In the genomic region with DNA sequence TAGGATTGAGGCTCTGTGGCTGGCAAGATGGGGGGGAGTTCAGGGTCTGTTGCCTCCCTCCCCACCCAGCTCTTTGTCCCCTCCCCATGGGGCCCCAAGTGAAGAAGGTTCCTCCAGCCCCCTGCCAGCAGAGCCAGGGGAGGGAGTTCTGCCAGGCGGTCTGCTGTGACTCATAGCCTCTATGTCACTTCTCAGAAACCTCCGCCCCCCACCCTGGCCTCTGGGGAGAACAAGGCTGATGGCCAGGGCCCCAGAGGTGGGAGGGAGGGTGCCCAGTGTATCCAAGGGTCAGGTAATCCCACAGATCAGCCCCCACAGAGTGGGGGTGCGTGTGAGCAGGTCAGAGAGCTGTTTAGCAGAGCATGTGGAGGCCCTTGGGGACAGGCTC, we compare ENCODE assay signal across 8 mouse cellular contexts. TPM values are rescaled to one million over a fixed set of nuclear protein-coding genes. Genes with fewer than 3 reads are reported as not detected.
DNase-seq lines count a peak whose midpoint lies in the region; ATAC-seq and TF ChIP-seq lines count a peak whose summit lies in the region.

No protein-coding gene starts in this region.

- peak overlapping the region; percentile 90 for H3K4me3 ChIP-seq in heart, embryonic 12.5 days
- H3K4me3 ChIP-seq in kidney, postnatal 0 days (replicated peaks; ENCODE audit: low read depth, low read length): peak overlapping the region; percentile 99
- peak overlapping the region; percentile 100 for H3K4me3 ChIP-seq in midbrain, embryonic 12.5 days

- H3K27ac ChIP-seq in heart, embryonic 12.5 days (ENCODE audit: poor library complexity, severe bottlenecking): peak overlapping the region; percentile 98
- H3K27ac ChIP-seq in kidney, postnatal 0 days: peak overlapping the region; percentile 100
- peak overlapping the region; percentile 100 for H3K27ac ChIP-seq in midbrain, embryonic 12.5 days (replicated peaks)

- H3K36me3 ChIP-seq in heart, embryonic 12.5 days: peaks cover 79% of the 10 kb centered on the region
- peaks cover 46% of the 10 kb centered on the region for H3K36me3 ChIP-seq in kidney, postnatal 0 days (ENCODE audit: insufficient read depth, low read length)
- peaks cover 67% of the 10 kb centered on the region for H3K36me3 ChIP-seq in midbrain, embryonic 12.5 days

- no peaks in the 10 kb centered on the region for H3K9me3 ChIP-seq in heart, embryonic 12.5 days (replicated peaks)
- no peaks in the 10 kb centered on the region for H3K9me3 ChIP-seq in kidney, postnatal 0 days (replicated peaks; ENCODE audit: low read length)
- H3K9me3 ChIP-seq in midbrain, embryonic 12.5 days: no peaks in the 10 kb centered on the region

- DNase-seq in ovary, postnatal 36 days (ENCODE audit: low spot score): peak; percentile 56
- DNase-seq in ovary, postnatal 14 days (ENCODE audit: low spot score): no peak
- peak; percentile 83 for DNase-seq in adrenal gland, adult 8-10 months
- peak; percentile 67 for DNase-seq in kidney, postnatal 0 days (ENCODE audit: low spot score)
- no peak for DNase-seq in right cerebral cortex, postnatal 10 days (ENCODE audit: low spot score in 2 of 2)
- no peak for DNase-seq in frontal cortex, adult 2 months (ENCODE audit: extremely low spot score in 1 of 2, low spot score in 1 of 2)

- H3K9ac ChIP-seq in heart, embryonic 12.5 days: peak overlapping the region; percentile 100
- peak overlapping the region; percentile 98 for H3K9ac ChIP-seq in kidney, postnatal 0 days (ENCODE audit: low read depth, low read length)
- peak overlapping the region; percentile 100 for H3K9ac ChIP-seq in midbrain, embryonic 12.5 days (replicated peaks)

- H3K4me1 ChIP-seq in heart, embryonic 12.5 days (replicated peaks): peaks cover 64% of the 10 kb centered on the region
- peaks cover 56% of the 10 kb centered on the region for H3K4me1 ChIP-seq in kidney, postnatal 0 days (replicated peaks; ENCODE audit: insufficient read depth, low read length)
- H3K4me1 ChIP-seq in midbrain, embryonic 12.5 days: peaks cover 59% of the 10 kb centered on the region

- no peak for TF ChIP-seq CTCF in kidney, postnatal 0 days (IDR thresholded peaks at IDR 0.05; ENCODE audit: low read depth)

- H3K4me2 ChIP-seq in heart, embryonic 12.5 days: peak overlapping the region; percentile 87
- peak overlapping the region; percentile 69 for H3K4me2 ChIP-seq in kidney, postnatal 0 days (ENCODE audit: low read length)
- peak overlapping the region; percentile 96 for H3K4me2 ChIP-seq in midbrain, embryonic 12.5 days (replicated peaks)

- ATAC-seq in heart, embryonic 12.5 days (ENCODE audit: insufficient number of reproducible peaks, low FRiP score): no peak
- 0 out of 2 replicates have a peak, but pooled peaks have one; percentile 0 for ATAC-seq in kidney, postnatal 0 days (replicated peaks; ENCODE audit: low FRiP score, low read depth)
- ATAC-seq in midbrain, embryonic 12.5 days (ENCODE audit: low FRiP score, low read depth): no peak

- 27% methylated on average over 3 of the region's 3 CpGs for WGBS in heart, embryonic 12.5 days
- 11% methylated on average over 3 of the region's 3 CpGs for WGBS in kidney, postnatal 0 days
- WGBS in midbrain, embryonic 12.5 days: 34% methylated on average over 3 of the region's 3 CpGs

- no peaks in the 10 kb centered on the region for H3K27me3 ChIP-seq in heart, embryonic 12.5 days (replicated peaks)
- no peaks in the 10 kb centered on the region for H3K27me3 ChIP-seq in kidney, postnatal 0 days (ENCODE audit: insufficient read depth, low read length)
- H3K27me3 ChIP-seq in midbrain, embryonic 12.5 days: no peaks in the 10 kb centered on the region

RNA-seq across cellular contexts. Expression of a gene that starts 4.8 kb away (rescaled TPM):
- total RNA-seq in adrenal gland, adult 8-10 months (2022): 100 to 1,000 TPM in 1 of 4 experiments, 10 to 100 TPM in 3; 56.4 to 145 (median 90.1) TPM
- polyA plus RNA-seq in heart, embryonic 12.5 days (2016; fragmentation: Nextera tagmentation; extraction: Ambion mirVana): 25.9 and 28.9 TPM in 2 replicates
- polyA plus RNA-seq in kidney, postnatal 0 days (2015; fragmentation: Nextera tagmentation; extraction: Ambion mirVana): 13.7 and 18.6 TPM in 2 replicates
- polyA plus RNA-seq in midbrain, embryonic 12.5 days (2016; fragmentation: Nextera tagmentation; extraction: Ambion mirVana): 41.7 and 46.4 TPM in 2 replicates
- polyA plus RNA-seq in frontal cortex, adult 2 months (2012; rRNA removed): 36.5 and 43.7 TPM in 2 replicates

RNA-seq across cellular contexts. Expression of a gene that starts 12.2 kb away (rescaled TPM):
- total RNA-seq in adrenal gland, adult 8-10 months (2022): 10 to 100 TPM; 58.4 to 92.4 (median 81.9) TPM
- polyA plus RNA-seq in heart, embryonic 12.5 days (2016; fragmentation: Nextera tagmentation; extraction: Ambion mirVana): 1.7 and 3.6 TPM in 2 replicates
- polyA plus RNA-seq in kidney, postnatal 0 days (2015; fragmentation: Nextera tagmentation; extraction: Ambion mirVana): 4.7 and 6.4 TPM in 2 replicates
- polyA plus RNA-seq in midbrain, embryonic 12.5 days (2016; fragmentation: Nextera tagmentation; extraction: Ambion mirVana): 19.3 and 20.0 TPM in 2 replicates
- 252 and 288 TPM in 2 replicates for polyA plus RNA-seq in frontal cortex, adult 2 months (2012; rRNA removed)

RNA-seq across cellular contexts. Expression of a gene that starts 12.9 kb away (rescaled TPM):
- 100 to 1,000 TPM in 3 of 4 experiments, 10 to 100 TPM in 1; 44.2 to 234 (median 162) TPM for total RNA-seq in adrenal gland, adult 8-10 months (2022)
- 110 and 118 TPM in 2 replicates for polyA plus RNA-seq in heart, embryonic 12.5 days (2016; fragmentation: Nextera tagmentation; extraction: Ambion mirVana)
- 290 and 317 TPM in 2 replicates for polyA plus RNA-seq in kidney, postnatal 0 days (2015; fragmentation: Nextera tagmentation; extraction: Ambion mirVana)
- 227 and 233 TPM in 2 replicates for polyA plus RNA-seq in midbrain, embryonic 12.5 days (2016; fragmentation: Nextera tagmentation; extraction: Ambion mirVana)
- polyA plus RNA-seq in frontal cortex, adult 2 months (2012; rRNA removed): 212 and 226 TPM in 2 replicates

RNA-seq across cellular contexts. Expression of a gene that starts 14.4 kb away (rescaled TPM):
- total RNA-seq in adrenal gland, adult 8-10 months (2022): 100 to 1,000 TPM; 380 to 452 (median 425) TPM
- 827 and 861 TPM in 2 replicates for polyA plus RNA-seq in heart, embryonic 12.5 days (2016; fragmentation: Nextera tagmentation; extraction: Ambion mirVana)
- 936 and 986 TPM in 2 replicates for polyA plus RNA-seq in kidney, postnatal 0 days (2015; fragmentation: Nextera tagmentation; extraction: Ambion mirVana)
- 379 and 384 TPM in 2 replicates for polyA plus RNA-seq in midbrain, embryonic 12.5 days (2016; fragmentation: Nextera tagmentation; extraction: Ambion mirVana)
- 606 and 673 TPM in 2 replicates for polyA plus RNA-seq in frontal cortex, adult 2 months (2012; rRNA removed)

RNA-seq across cellular contexts. Expression of a gene that starts 19.9 kb away (rescaled TPM):
- total RNA-seq in adrenal gland, adult 8-10 months (2022): 10 to 100 TPM; 18.1 to 22.1 (median 21.7) TPM
- polyA plus RNA-seq in heart, embryonic 12.5 days (2016; fragmentation: Nextera tagmentation; extraction: Ambion mirVana): 10.4 and 11.7 TPM in 2 replicates
- polyA plus RNA-seq in kidney, postnatal 0 days (2015; fragmentation: Nextera tagmentation; extraction: Ambion mirVana): 9.3 and 11.0 TPM in 2 replicates
- 12.9 and 13.6 TPM in 2 replicates for polyA plus RNA-seq in midbrain, embryonic 12.5 days (2016; fragmentation: Nextera tagmentation; extraction: Ambion mirVana)
- polyA plus RNA-seq in frontal cortex, adult 2 months (2012; rRNA removed): 14.3 and 15.8 TPM in 2 replicates

Comparison
In these comparisons a context has a peak if more than half of its experiments do, and no peak if none do; other contexts are left out.
1. DNase-seq: peak in ovary, postnatal 36 days (single experiment), adrenal gland, adult 8-10 months (single experiment) and kidney, postnatal 0 days (single experiment); none in ovary, postnatal 14 days (single experiment), right cerebral cortex, postnatal 10 days (0 of 2) and frontal cortex, adult 2 months (0 of 2).
2. RNA of a gene that starts 12.2 kb away (polyA plus RNA-seq): 252 to 288 TPM in frontal cortex, adult 2 months; 19.3 to 20.0 TPM in midbrain, embryonic 12.5 days, 4.7 to 6.4 TPM in kidney, postnatal 0 days and 1.7 to 3.6 TPM in heart, embryonic 12.5 days; every median in the first group is over 10 times any median in the second.
3. Peak in every context shown above with its lines, with median percentiles within 50 percentile points of each other: H3K27ac ChIP-seq, H3K4me2 ChIP-seq, H3K4me3 ChIP-seq and H3K9ac ChIP-seq.